Mouse (Mus musculus) small intestine, adult 2 months (tissue): ENCODE data around the gene 1810049J17Rik.

Source experiments
- CTCF ChIP-seq: fragments of 200-500 bp; IDR thresholded peaks from 2 replicates; pipeline ENCODE4 v1.5.1; 2012; ENCODE audit warnings: low read depth, mild to moderate bottlenecking, control low read depth, inconsistent platforms, low read length, moderate library complexity, mixed read lengths; ENCODE audit not compliant: insufficient replicate concordance, insufficient read length; ENCODE audit errors: extremely low read depth
- POLR2A ChIP-seq: fragments of 200-500 bp; IDR thresholded peaks from 2 replicates; pipeline ENCODE4 v1.6.1; 2012; ENCODE audit warnings: low read depth, mild to moderate bottlenecking, control low read depth, inconsistent platforms, low read length, moderate library complexity

DNA sequence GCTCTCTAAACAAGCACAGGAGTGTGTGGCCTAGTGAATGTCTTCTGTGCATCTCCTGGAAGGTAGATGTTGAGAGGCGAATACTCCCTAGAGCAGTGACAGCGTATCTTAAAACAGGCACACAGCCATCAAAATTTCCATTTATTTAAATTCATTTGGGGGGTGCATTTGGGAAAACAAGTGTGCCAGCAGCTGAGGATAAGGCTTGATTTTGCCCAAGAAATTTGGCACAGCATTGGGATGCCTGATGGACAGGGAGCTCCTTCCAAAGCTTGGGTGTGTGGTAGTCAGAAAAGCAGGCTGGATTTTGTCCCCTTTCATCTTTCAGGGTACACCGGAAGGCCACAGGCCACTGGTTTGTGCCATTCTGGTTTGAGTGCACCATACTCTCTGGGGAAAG is 48.4 kb upstream of the 1810049J17Rik start:
- no peak for TF ChIP-seq POLR2A
- TF ChIP-seq CTCF: no peak
